Mouse (Mus musculus) heart, adult 2 months (tissue): ENCODE results near the gene Atg10.

Experiments used
- CTCF ChIP-seq: fragments of 200-600 bp; IDR thresholded peaks from 2 replicates; pipeline ENCODE4 v1.8.1; 2022; ENCODE audit warnings: antibody characterized with exemption, mild to moderate bottlenecking, moderate library complexity
- EP300 ChIP-seq: fragments of 200-500 bp; IDR thresholded peaks from 2 replicates; pipeline ENCODE4 v1.6.1; 2011; ENCODE audit warnings: low read depth, low read length, control low read depth; ENCODE audit not compliant: insufficient read depth
- POLR2A ChIP-seq: fragments of 200-500 bp; IDR thresholded peaks from 2 replicates; pipeline ENCODE4 v1.6.1; 2011; ENCODE audit warnings: mild to moderate bottlenecking, low read depth, low read length, control low read depth; ENCODE audit not compliant: insufficient read depth

DNA sequence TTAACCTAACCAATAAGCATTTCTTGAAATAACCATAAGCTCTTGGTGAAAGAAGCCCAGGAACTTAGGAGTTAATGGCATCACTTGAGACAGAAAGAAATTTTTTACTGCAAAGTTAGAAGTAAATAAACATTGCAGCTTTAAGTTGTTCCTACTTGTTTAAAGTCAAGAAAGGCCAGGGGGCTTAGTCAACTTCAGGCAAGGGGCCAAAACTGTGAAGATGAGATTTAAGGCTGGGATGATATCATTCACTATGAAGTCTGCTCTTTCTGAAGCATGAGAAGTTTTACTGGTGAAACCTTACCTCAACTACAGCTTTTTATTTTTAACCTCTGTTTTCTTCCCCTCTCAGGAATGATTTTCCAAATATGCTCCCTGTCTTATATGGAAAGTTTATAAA, 183.3 kb downstream of the Atg10 start:
- TF ChIP-seq EP300 = no peak
- no peak for TF ChIP-seq CTCF
- no peak for TF ChIP-seq POLR2A
